Comparison of ENCODE assay signal across 8 mouse cellular contexts in the genomic region with DNA sequence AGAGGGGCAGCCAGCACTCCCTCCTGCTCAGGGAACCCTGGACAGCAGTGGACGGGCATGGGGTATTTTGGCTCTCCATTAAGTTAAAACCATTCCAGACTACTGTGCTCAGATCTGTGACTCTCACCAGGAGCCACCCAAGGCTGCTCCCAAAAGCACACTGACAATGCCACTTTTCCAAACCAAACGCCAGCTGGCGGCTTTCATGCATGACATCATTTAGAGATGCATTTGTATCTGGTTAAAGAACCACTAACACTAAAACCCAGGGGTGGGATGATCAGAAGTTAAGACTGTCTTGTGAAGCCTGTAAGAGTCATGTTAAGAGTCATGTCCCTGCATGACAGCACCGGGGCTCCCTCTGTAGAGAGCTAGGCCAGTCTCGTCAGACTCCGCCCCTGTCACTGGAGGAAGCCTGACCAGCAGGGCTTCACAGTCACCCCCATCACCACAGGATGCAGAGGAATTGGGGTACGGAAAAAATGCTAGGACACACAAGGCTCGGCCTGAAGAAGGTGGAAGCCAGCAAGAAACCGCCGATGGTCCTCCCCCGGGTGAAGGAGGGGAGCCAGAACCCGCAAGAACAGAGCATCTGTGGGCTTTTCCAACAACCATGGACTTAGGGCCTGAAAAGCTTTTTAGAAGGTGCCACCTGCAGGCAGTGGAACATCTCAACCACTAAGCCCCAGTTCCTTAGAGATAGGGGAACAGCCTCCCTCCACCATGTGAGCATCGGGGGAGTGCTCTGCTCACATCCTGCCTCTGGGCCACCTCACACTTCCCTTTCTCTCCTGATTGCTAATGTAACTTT. TPM values are rescaled to one million over a fixed set of nuclear protein-coding genes. Genes with fewer than 3 reads are reported as not detected.
DNase-seq lines count a peak whose midpoint lies in the region; ATAC-seq and TF ChIP-seq lines count a peak whose summit lies in the region.

No protein-coding gene starts in this region.

- no peak overlapping the region for H3K4me2 ChIP-seq in hindbrain, embryonic 13.5 days
- H3K4me2 ChIP-seq in hindbrain, embryonic 11.5 days (replicated peaks; ENCODE audit: low read depth, low read length) = no peak overlapping the region
- H3K4me2 ChIP-seq in intestine, postnatal 0 days (replicated peaks; ENCODE audit: low read depth) = no peak overlapping the region

- no peak for DNase-seq in hindbrain, embryonic 11.5 days (ENCODE audit: low spot score)
- DNase-seq in right cerebral cortex, adult 18-20 months = peak; percentile 55
- no peak for DNase-seq in right cerebral cortex, postnatal 14 days
- DNase-seq in thymus, postnatal 25 days = peak; percentile 44
- no peak for DNase-seq in layer of hippocampus, adult 9-10 months (ENCODE audit: low spot score)
- DNase-seq in adrenal gland, adult 18-20 months (ENCODE audit: low spot score in 2 of 2) = no peak

- no peaks in the 10 kb centered on the region for H3K9me3 ChIP-seq in hindbrain, embryonic 13.5 days
- no peaks in the 10 kb centered on the region for H3K9me3 ChIP-seq in hindbrain, embryonic 11.5 days (ENCODE audit: control insufficient read depth, low read length)
- no peaks in the 10 kb centered on the region for H3K9me3 ChIP-seq in intestine, postnatal 0 days (ENCODE audit: control insufficient read depth)

- H3K27ac ChIP-seq in hindbrain, embryonic 13.5 days = peak overlapping the region; percentile 58
- H3K27ac ChIP-seq in hindbrain, embryonic 11.5 days (ENCODE audit: low read depth, low read length) = no peak overlapping the region
- H3K27ac ChIP-seq in intestine, postnatal 0 days (ENCODE audit: low read depth, low read length) = no peak overlapping the region

- 0 out of 2 replicates have a peak, but pooled peaks have one; percentile 10 for TF ChIP-seq CTCF in intestine, postnatal 0 days (IDR thresholded peaks at IDR 0.05; ENCODE audit: low read depth)

- no peak for ATAC-seq in hindbrain, embryonic 13.5 days (ENCODE audit: low FRiP score)
- no peak for ATAC-seq in hindbrain, embryonic 11.5 days (ENCODE audit: low FRiP score)
- ATAC-seq in intestine, postnatal 0 days = no peak

- H3K27me3 ChIP-seq in hindbrain, embryonic 13.5 days = 0 out of 2 replicates have a peak, but pooled peaks cover 5% of the 10 kb centered on the region
- H3K27me3 ChIP-seq in hindbrain, embryonic 11.5 days (ENCODE audit: control insufficient read depth, insufficient read depth, low read length) = no peaks in the 10 kb centered on the region
- H3K27me3 ChIP-seq in intestine, postnatal 0 days (replicated peaks; ENCODE audit: control insufficient read depth, insufficient read depth, low read length) = no peaks in the 10 kb centered on the region

- WGBS in hindbrain, embryonic 13.5 days = 55% methylated on average over 13 of the region's 13 CpGs
- 60% methylated on average over 13 of the region's 13 CpGs for WGBS in hindbrain, embryonic 11.5 days
- 69% methylated on average over 13 of the region's 13 CpGs for WGBS in intestine, postnatal 0 days

- H3K4me1 ChIP-seq in hindbrain, embryonic 13.5 days (replicated peaks) = peaks cover 19% of the 10 kb centered on the region
- H3K4me1 ChIP-seq in hindbrain, embryonic 11.5 days (replicated peaks; ENCODE audit: control insufficient read depth, insufficient read depth, low read length) = no peaks in the 10 kb centered on the region
- H3K4me1 ChIP-seq in intestine, postnatal 0 days (replicated peaks; ENCODE audit: control insufficient read depth, insufficient read depth, low read length) = no peaks in the 10 kb centered on the region

- H3K9ac ChIP-seq in hindbrain, embryonic 13.5 days = no peak overlapping the region
- no peak overlapping the region for H3K9ac ChIP-seq in hindbrain, embryonic 11.5 days (ENCODE audit: low read depth, low read length)
- no peak overlapping the region for H3K9ac ChIP-seq in intestine, postnatal 0 days (ENCODE audit: low read depth, low read length)

- H3K4me3 ChIP-seq in hindbrain, embryonic 13.5 days = no peak overlapping the region
- H3K4me3 ChIP-seq in hindbrain, embryonic 11.5 days (ENCODE audit: low read depth, low read length) = no peak overlapping the region
- no peak overlapping the region for H3K4me3 ChIP-seq in intestine, postnatal 0 days (ENCODE audit: low read depth, low read length)

- H3K36me3 ChIP-seq in hindbrain, embryonic 13.5 days = no peaks in the 10 kb centered on the region
- no peaks in the 10 kb centered on the region for H3K36me3 ChIP-seq in hindbrain, embryonic 11.5 days (ENCODE audit: control insufficient read depth, insufficient read depth, low read length)
- H3K36me3 ChIP-seq in intestine, postnatal 0 days (ENCODE audit: control insufficient read depth, insufficient read depth) = peaks cover 11% of the 10 kb centered on the region; the same call in 1 of the 2 replicates

RNA-seq across cellular contexts. Expression of gene Abtb1, which starts 14.2 kb away (rescaled TPM):
- polyA plus RNA-seq in hindbrain, embryonic 13.5 days (2015; fragmentation: Nextera tagmentation; extraction: Ambion mirVana) = 36.3 and 38.2 TPM in 2 replicates
- polyA plus RNA-seq in hindbrain, embryonic 11.5 days (2014; fragmentation: Nextera tagmentation; extraction: Ambion mirVana) = 16.1 and 18.4 TPM in 2 replicates
- polyA plus RNA-seq in intestine, postnatal 0 days (2015; fragmentation: Nextera tagmentation; extraction: Ambion mirVana) = 22.7 and 23.9 TPM in 2 replicates
- 10 to 100 TPM; 17.1 to 25.0 TPM for total RNA-seq in adrenal gland, adult 18-20 months (2021)

RNA-seq across cellular contexts. Expression of gene Podxl2, which starts 47.2 kb away (rescaled TPM):
- 546 and 595 TPM in 2 replicates for polyA plus RNA-seq in hindbrain, embryonic 13.5 days (2015; fragmentation: Nextera tagmentation; extraction: Ambion mirVana)
- 151 and 156 TPM in 2 replicates for polyA plus RNA-seq in hindbrain, embryonic 11.5 days (2014; fragmentation: Nextera tagmentation; extraction: Ambion mirVana)
- polyA plus RNA-seq in intestine, postnatal 0 days (2015; fragmentation: Nextera tagmentation; extraction: Ambion mirVana) = 36.3 and 39.2 TPM in 2 replicates
- 10 to 100 TPM; 41.2 to 69.3 TPM for total RNA-seq in adrenal gland, adult 18-20 months (2021)

Comparison
In these comparisons a context has a peak if more than half of its experiments do, and no peak if none do; other contexts are left out.
1. DNase-seq: peak in right cerebral cortex, adult 18-20 months (single experiment) and thymus, postnatal 25 days (single experiment); none in hindbrain, embryonic 11.5 days (single experiment), right cerebral cortex, postnatal 14 days (single experiment), layer of hippocampus, adult 9-10 months (single experiment) and adrenal gland, adult 18-20 months (0 of 2).